Mouse (Mus musculus): ENCODE measurements around the gene Agpat4. TPM values are rescaled to one million over a fixed set of nuclear protein-coding genes. Genes with fewer than 3 reads are reported as not detected.
"Not testable (repeated sequence)": the region's sequence is repeated elsewhere in the genome, so short reads cannot be mapped to it uniquely, and the experiment has no call there.

Gene Agpat4
- polyA plus RNA-seq, 1 experiment from 2014 or later, result 38.8 TPM

DNA sequence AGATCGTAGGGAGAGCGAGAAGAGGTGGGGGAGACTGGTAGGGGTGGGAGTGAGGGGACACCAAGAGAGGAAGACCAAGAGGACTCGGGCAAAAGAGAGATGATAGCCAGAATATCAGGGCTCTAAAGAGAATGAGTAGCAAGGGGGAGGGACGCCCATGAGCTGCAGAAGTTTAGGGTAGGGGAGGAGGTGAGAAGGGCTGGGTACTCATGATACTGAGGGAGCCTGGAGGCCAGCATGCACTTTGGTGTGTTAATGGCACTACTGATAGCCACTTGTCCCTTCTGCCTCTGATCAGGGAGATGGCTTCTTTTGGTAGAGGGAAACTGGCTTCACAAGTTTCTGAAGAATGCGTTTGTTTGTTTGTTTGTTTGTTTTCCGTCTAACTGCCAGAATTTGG, 13.8 kb upstream of the Agpat4 start:
- Histone ChIP-seq H3K4me3 (no peak overlapping the region), H3K4me1 (no peaks in the 10 kb centered on the region), H3K4me2 (replicated peaks) (no peak overlapping the region), H3K9ac (no peak overlapping the region), H3K36me3 (no peaks in the 10 kb centered on the region), H3K27me3 (no peaks in the 10 kb centered on the region), H3K9me3 (no peaks in the 10 kb centered on the region), H3K27ac (no peak overlapping the region)
- 79% methylated on average over 6 of the region's 6 CpGs for WGBS
- no peak for ATAC-seq (ENCODE audit: low FRiP score, low read depth)

DNA sequence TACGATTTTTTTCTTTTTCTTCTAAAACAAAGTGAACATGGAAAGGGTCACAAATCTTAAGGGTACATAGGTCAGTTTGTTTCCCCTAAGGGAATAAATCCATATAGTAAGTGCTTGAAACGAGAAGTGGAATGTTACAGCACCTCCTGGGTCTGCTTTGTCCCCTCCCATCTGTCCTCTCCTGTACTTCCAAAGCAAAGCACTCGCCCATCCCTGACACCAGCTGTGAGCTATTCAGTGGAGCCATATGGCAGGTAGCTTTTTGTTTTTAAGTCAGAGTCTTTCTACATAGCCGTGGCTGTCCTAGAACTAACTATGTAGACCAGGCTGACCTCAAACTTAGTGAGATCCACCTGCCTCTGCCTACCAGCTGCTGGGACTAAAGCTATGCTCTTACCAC, 12.2 kb upstream of the Agpat4 start:
- no peaks in the 10 kb centered on the region for H3K36me3 ChIP-seq
- no peak overlapping the region for H3K4me3 ChIP-seq
- H3K4me1 ChIP-seq, result no peaks in the 10 kb centered on the region
- H3K4me2 ChIP-seq (replicated peaks), result no peak overlapping the region
- H3K27ac ChIP-seq, result no peak overlapping the region
- WGBS, result 47% methylated on average over 4 of the region's 4 CpGs
- H3K27me3 ChIP-seq, result no peaks in the 10 kb centered on the region
- H3K9me3 ChIP-seq, result no peaks in the 10 kb centered on the region
- no peak overlapping the region for H3K9ac ChIP-seq
- ATAC-seq (ENCODE audit: low FRiP score, low read depth), result no peak

DNA sequence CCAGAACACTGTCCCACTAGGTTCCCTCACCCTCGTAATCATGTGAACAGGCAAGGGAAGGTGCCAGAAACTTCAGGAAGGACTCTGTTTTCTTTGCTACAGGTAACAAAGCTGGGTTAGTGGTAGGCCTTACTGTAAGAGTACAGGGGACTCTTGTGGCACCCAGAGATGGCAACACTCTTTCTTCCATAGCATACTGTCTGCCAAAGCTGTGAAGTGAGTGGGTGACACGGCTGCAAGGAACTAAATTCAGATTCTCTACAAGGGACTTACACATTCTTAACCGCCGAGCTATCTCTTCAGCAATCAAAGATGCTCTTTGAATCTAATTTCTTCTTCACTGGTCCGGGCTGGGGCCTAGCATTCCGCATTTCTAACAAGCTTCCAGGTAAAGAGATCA, 4.9 kb upstream of the Agpat4 start:
- H3K9ac ChIP-seq, result no peak overlapping the region
- H3K4me2 ChIP-seq (replicated peaks), result no peak overlapping the region
- WGBS, result 91% methylated on average over 6 of the region's 6 CpGs
- H3K9me3 ChIP-seq, result no peaks in the 10 kb centered on the region
- no peak overlapping the region for H3K4me3 ChIP-seq
- no peak overlapping the region for H3K27ac ChIP-seq
- no peaks in the 10 kb centered on the region for H3K27me3 ChIP-seq
- H3K4me1 ChIP-seq, result peaks cover 5% of the 10 kb centered on the region; the same call in 1 of the 2 replicates
- no peaks in the 10 kb centered on the region for H3K36me3 ChIP-seq
- ATAC-seq (ENCODE audit: low FRiP score, low read depth), result no peak

DNA sequence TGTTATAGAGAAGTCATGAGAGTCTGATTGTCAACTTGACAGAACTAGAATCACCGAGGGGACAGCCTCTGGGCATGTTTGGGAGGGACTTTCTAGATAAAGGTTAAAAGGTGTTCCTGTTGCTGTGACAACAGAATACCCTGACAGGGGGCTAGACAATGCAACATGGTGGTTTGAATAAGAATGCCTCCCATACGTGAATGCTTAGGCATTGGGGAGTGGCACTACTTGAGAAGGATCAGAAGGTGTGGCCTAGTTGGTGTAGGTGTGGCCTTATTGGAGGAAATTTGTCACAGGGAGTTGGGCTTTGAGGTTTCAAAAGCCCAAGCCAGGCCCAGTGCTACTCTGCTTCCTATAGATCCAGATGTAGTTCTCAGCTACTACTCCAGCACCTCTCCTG, 3.4 kb upstream of the Agpat4 start:
- Histone ChIP-seq H3K27ac (no peak overlapping the region), H3K4me2 (replicated peaks) (no peak overlapping the region), H3K4me1 (peaks cover 6% of the 10 kb centered on the region), H3K27me3 (no peaks in the 10 kb centered on the region), H3K9me3 (no peaks in the 10 kb centered on the region), H3K4me3 (no peak overlapping the region), H3K9ac (no peak overlapping the region), H3K36me3 (no peaks in the 10 kb centered on the region)
- WGBS, result 85% methylated on average over 2 of the region's 2 CpGs
- ATAC-seq (ENCODE audit: low FRiP score, low read depth), result no peak

DNA sequence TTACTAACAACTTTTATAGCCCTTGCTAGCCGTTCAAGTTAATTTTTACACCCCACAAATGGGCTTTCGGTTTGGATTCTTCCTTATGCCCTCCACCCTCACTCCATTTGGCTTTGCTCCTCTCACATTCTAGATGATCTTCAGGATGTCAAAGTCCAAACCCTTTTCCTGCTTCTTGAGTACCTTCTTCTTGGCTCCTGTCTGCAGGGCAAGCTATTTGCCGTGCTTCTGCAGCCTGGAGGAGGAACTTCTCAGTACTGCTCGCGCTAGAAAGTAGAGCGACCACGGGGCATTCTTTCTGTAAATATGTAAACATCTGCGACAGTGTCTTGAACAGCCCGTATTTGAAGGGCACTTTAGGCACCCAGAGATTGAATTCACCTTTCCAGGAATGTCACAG, 373 bp upstream of the Agpat4 start:
- Histone ChIP-seq H3K4me1 (peaks cover 13% of the 10 kb centered on the region), H3K4me2 (replicated peaks) (peak overlapping the region; percentile 86), H3K4me3 (peak overlapping the region; percentile 60), H3K27ac (peak overlapping the region; percentile 96), H3K36me3 (no peaks in the 10 kb centered on the region), H3K27me3 (no peaks in the 10 kb centered on the region), H3K9me3 (no peaks in the 10 kb centered on the region), H3K9ac (peak overlapping the region; percentile 77)
- no peak for ATAC-seq (ENCODE audit: low FRiP score, low read depth)
- 2% methylated on average over 9 of the region's 9 CpGs for WGBS

DNA sequence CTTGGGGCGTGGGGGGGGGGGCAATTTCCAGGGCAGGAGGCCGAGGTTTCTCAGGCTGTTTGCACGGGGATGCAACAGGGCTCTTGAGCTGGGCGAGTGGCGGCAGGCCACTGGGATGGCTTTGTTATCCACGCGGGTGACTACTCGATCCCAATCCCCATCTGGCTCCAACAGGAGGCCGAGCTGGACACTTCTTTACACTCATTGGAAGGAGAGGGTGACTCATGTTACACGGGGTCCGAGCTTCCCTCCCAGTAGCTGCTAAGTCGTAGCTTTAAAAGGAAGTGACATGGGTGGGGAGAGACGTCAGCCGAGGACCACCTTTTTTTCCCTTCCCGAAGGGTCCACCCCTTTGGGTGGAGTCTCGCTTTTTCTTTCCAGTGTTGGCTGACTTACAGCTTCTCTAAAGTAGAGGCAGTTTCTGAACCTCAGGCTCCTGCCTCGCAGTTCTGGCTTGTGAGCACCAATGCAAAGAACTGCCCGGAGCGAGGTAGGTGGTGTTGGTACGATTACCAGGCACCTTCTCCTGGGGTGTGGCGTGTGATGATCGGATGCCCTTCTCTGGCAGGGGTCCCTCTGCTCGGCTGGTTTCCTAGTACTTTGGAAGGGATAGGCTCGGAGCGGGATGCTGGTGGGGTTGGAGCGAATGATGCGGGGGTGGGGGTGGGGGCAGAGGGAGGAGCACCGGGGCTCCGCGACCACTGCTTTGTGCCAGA, 580 bp downstream of the Agpat4 start:
- peak overlapping the region; percentile 60 for H3K4me3 ChIP-seq
- H3K9me3 ChIP-seq, result no peaks in the 10 kb centered on the region
- peak overlapping the region; percentile 86 for H3K4me2 ChIP-seq (replicated peaks)
- H3K27me3 ChIP-seq, result no peaks in the 10 kb centered on the region
- WGBS, result under 1% methylated on average over 29 of the region's 30 CpGs
- peaks cover 5% of the 10 kb centered on the region for H3K36me3 ChIP-seq
- H3K9ac ChIP-seq, result peak overlapping the region; percentile 77
- H3K4me1 ChIP-seq, result peaks cover 13% of the 10 kb centered on the region
- ATAC-seq (ENCODE audit: low FRiP score, low read depth), result peak; percentile 96
- peak overlapping the region; percentile 96 for H3K27ac ChIP-seq

DNA sequence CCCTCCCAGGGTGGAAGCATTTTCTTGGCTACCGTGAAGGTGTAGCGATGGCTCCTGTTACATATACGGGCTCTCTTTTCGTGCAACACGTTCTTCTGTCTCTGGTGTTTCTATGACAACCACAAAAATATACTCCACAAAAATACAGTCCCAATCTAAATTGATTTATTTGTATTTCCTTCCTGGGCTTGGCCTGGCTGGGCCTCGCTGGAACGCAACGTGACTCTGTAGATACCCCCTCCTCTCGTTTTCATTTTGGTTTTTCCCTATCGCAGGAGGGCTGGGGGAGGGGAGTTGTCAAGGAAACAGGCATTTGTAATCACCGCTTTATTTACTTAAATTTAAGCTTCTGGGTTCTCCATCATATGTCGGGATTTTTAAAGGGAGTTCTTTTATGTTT, 1.2 kb downstream of the Agpat4 start:
- WGBS, result under 1% methylated on average over 12 of the region's 12 CpGs
- peaks cover 11% of the 10 kb centered on the region for H3K36me3 ChIP-seq

DNA sequence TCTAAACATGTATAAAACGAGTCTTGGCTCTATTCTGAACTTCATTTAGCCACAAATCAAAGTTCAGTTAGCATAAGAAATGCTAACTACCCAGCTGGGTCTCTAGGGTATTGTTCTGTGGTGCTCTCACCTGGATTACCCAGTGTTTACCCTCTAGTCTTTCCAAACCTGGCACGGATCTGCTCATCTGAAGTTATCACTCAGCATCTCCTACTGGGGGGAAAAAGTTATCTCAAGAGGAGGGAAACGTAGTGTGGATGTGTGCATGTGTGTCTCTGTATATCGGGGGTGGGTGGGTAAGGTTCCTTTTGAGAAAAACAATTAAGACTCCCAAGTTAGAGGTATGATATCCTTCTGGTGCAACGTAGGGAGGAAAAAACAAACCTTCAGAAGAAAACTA, 1.8 kb downstream of the Agpat4 start:
- H3K27ac ChIP-seq, result no peak overlapping the region
- H3K36me3 ChIP-seq, result peaks cover 17% of the 10 kb centered on the region
- H3K9ac ChIP-seq, result peak overlapping the region; percentile 77
- peak overlapping the region; percentile 60 for H3K4me3 ChIP-seq
- ATAC-seq (ENCODE audit: low FRiP score, low read depth), result no peak
- 35% methylated on average over 5 of the region's 5 CpGs for WGBS
- no peaks in the 10 kb centered on the region for H3K9me3 ChIP-seq
- H3K27me3 ChIP-seq, result no peaks in the 10 kb centered on the region
- peaks cover 13% of the 10 kb centered on the region for H3K4me1 ChIP-seq
- peak overlapping the region; percentile 86 for H3K4me2 ChIP-seq (replicated peaks)

More for the DNA sequence above, 1.2 kb downstream of the Agpat4 start:
- peak; percentile 20; the same call in 1 of the 2 replicates for ATAC-seq (ENCODE audit: low FRiP score, low read depth)
- peak overlapping the region; percentile 77 for H3K9ac ChIP-seq
- peaks cover 13% of the 10 kb centered on the region for H3K4me1 ChIP-seq
- H3K27ac ChIP-seq, result peak overlapping the region; percentile 96
- H3K27me3 ChIP-seq, result no peaks in the 10 kb centered on the region
- H3K9me3 ChIP-seq, result no peaks in the 10 kb centered on the region
- H3K4me2 ChIP-seq (replicated peaks), result peak overlapping the region; percentile 86
- peak overlapping the region; percentile 60 for H3K4me3 ChIP-seq

DNA sequence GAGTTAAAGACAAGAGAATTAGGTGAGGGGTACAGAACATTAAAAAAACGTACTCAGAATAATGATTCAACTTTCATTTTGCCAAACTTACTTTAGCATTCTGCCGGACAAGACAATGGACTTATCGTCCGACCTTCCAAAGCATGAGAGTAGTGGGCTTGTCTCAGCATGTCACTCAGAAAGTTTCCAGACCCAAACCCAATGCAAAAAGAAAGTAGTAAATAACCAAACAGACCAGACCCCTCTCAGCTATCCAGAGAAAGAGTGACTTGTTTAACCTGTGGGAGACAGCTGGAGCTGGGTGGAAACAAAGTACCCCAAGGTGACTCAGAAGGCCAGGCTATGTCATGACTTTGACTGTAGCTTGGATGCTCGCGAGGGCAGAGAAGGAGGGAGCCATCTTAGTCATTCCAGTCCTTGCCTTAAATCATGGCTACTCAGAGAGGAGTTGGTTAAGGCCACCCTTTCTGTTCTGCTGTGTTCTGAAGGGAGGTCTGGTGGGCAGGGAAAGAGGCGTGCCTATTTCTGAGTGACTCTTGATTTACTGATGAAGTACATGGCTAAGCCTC, 2.8 kb downstream of the Agpat4 start:
- ATAC-seq (ENCODE audit: low FRiP score, low read depth), result no peak
- Histone ChIP-seq H3K4me3 (no peak overlapping the region), H3K27ac (no peak overlapping the region), H3K27me3 (no peaks in the 10 kb centered on the region), H3K4me1 (peaks cover 13% of the 10 kb centered on the region), H3K9me3 (no peaks in the 10 kb centered on the region), H3K9ac (no peak overlapping the region), H3K4me2 (replicated peaks) (0 out of 2 replicates have a peak overlapping the region, but pooled peaks have one; percentile 12), H3K36me3 (peaks cover 26% of the 10 kb centered on the region)
- 89% methylated on average over 7 of the region's 7 CpGs for WGBS

DNA sequence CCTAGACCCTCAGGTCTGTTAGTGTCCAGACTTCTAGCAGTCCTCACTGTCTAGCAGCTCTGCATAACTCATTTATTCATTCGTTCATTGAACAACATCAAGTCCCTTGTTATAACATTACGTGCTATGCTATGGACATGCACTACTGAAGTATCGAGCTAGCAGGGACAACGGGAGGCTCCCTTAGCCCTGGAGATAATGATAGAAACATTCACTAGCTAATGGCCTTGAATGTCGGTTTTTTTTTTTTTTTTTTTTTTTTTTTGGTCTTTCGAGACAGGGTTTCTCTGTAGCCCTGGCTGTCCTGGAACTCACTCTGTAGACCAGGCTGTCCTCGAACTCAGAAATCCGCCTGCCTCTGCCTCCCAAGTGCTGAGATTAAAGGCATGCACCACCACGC, 3.8 kb downstream of the Agpat4 start:
- not testable (repeated sequence) for H3K27me3 ChIP-seq; H3K4me2 ChIP-seq (replicated peaks); H3K4me3 ChIP-seq; ATAC-seq (ENCODE audit: low FRiP score, low read depth); H3K9me3 ChIP-seq; H3K9ac ChIP-seq; H3K27ac ChIP-seq
- Histone ChIP-seq H3K36me3 (peaks cover 36% of the 10 kb centered on the region), H3K4me1 (peaks cover 13% of the 10 kb centered on the region)
- WGBS, result 86% methylated on average over 9 of the region's 9 CpGs

DNA sequence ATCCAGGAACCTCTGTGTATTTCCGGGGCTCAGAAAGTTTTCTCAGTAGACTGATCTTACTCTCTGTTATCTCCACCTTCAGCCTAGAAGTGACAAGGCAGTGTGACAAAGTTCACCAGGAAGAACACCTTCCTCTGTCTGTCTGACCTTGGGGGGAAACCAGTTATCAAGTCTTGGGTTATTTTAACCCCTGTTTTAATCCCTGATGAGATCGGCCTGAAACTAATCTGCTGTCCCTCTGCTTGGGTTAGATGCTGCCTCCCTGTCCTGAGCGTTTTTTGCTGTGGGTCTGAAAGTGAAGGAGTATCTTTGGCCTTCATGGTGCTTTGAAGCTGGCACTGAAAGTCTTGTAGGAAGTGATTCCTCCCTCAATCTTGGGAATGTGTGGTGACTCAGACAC, 4.7 kb downstream of the Agpat4 start:
- peaks cover 8% of the 10 kb centered on the region for H3K4me1 ChIP-seq
- H3K27ac ChIP-seq, result no peak overlapping the region
- WGBS, result 89% methylated on average over 3 of the region's 3 CpGs
- H3K9me3 ChIP-seq, result no peaks in the 10 kb centered on the region
- peaks cover 36% of the 10 kb centered on the region for H3K36me3 ChIP-seq
- no peak overlapping the region for H3K4me3 ChIP-seq
- no peak overlapping the region for H3K4me2 ChIP-seq (replicated peaks)
- no peaks in the 10 kb centered on the region for H3K27me3 ChIP-seq
- no peak for ATAC-seq (ENCODE audit: low FRiP score, low read depth)
- no peak overlapping the region for H3K9ac ChIP-seq

DNA sequence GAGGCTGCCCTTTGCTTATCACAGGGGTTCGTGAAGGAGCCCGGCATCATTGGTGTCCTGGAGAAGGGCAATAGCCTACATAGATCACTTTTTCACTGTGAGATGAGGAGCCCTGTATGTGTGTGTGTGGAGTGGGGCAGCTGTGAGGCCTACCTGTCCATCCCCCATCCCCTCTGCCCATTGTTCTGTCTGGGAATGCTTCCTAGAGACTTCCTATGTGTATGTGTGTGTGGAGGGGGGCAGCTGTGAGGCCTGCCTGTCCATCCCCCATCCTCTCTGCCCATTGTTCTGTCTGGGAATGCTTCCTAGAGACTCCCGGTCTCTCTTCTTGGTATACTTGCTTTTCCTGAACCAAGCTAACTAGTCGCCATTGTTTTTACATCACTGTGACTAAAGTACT, 8.6 kb downstream of the Agpat4 start:
- Histone ChIP-seq H3K9ac (no peak overlapping the region), H3K4me1 (0 out of 2 replicates have a peak, but pooled peaks cover 4% of the 10 kb centered on the region), H3K4me3 (no peak overlapping the region), H3K27ac (no peak overlapping the region), H3K9me3 (no peaks in the 10 kb centered on the region), H3K4me2 (replicated peaks) (no peak overlapping the region), H3K36me3 (peaks cover 40% of the 10 kb centered on the region), H3K27me3 (no peaks in the 10 kb centered on the region)
- WGBS, result 97% methylated on average over 4 of the region's 4 CpGs
- ATAC-seq (ENCODE audit: low FRiP score, low read depth), result no peak
